Mouse (Mus musculus): ENCODE data around the gene C2cd4b.

DNA sequence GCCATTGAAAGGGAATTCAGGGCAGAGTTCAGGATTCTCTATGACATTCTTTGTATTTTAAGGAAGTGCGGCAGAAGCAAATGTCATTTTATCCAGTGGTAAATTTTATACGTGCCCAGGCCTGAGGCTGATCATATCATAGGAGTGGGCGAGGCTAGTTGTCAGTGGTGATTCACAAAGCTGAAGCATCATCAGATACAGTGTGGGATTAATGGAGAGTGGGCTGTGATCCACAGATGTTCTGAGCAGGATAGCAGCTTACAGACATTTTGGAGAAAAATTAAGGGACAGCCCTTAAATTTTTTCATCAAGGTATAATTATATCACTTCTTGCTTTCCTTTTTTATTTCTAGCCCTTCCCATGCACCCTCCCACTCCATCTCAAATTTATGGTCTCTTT, 24.2 kb downstream of the C2cd4b start:
- no peak for TF ChIP-seq CTCF (IDR thresholded peaks at IDR 0.05; ENCODE audit: borderline replicate concordance, insufficient read depth, low read depth, low read length)
- no peak for TF ChIP-seq POLR2A (IDR thresholded peaks at IDR 0.05; ENCODE audit: borderline replicate concordance, insufficient read depth, low read length)

All from cerebellum, adult 2 months (tissue).